Mouse (Mus musculus) cortical plate, adult 2 months (tissue): Measurements from ENCODE around the gene R3hdm2.

Experiments
- CTCF ChIP-seq: fragments of 200-500 bp; IDR thresholded peaks from 2 replicates; pipeline ENCODE4 v1.5.1; 2011; ENCODE audit warnings: mild to moderate bottlenecking, control low read depth, low read length; ENCODE audit not compliant: insufficient read depth; ENCODE audit errors: extremely low read depth
- POLR2A ChIP-seq: fragments of 200-500 bp; IDR thresholded peaks from 2 replicates; pipeline ENCODE4 v1.6.1; 2011; ENCODE audit warnings: mild to moderate bottlenecking, low read length, control low read depth; ENCODE audit not compliant: insufficient read depth; ENCODE audit errors: extremely low read depth

DNA sequence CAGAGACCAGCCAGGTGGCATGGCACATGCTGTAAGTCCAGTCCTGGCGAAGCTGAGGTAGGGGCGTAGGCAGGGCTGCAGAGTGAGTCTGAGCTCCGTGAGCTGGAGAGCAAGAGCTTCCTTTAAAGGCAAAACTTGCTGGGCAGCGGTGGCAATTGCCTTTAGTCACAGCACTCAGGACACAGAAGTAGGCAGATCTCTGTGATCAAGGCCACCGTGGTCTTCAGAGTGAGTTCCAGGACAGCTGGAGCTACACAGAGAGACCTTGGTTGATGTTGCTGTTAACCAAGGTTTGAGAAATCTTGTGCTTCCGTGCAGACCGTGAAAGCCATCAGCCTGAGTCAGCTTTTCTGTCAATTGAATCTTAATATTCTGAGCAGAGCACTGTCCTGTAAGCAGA, 97.2 kb downstream of the R3hdm2 start:
- TF ChIP-seq CTCF (no peak), POLR2A (no peak)
